Mouse (Mus musculus) C2C12 (cell line): ENCODE results near the gene Rbfox3.

ENCODE experiments used
- CTCF ChIP-seq: IDR thresholded peaks from one replicate; pipeline ENCODE4 v1.5.1; 2011; ENCODE audit not compliant: control insufficient read depth, insufficient read depth, insufficient read length
- FOSL1 ChIP-seq: IDR thresholded peaks from one replicate; pipeline ENCODE4 v1.8.0; 2011; ENCODE audit warnings: mild to moderate bottlenecking, low read length; ENCODE audit not compliant: poor library complexity, insufficient read depth, severe bottlenecking
- MAX ChIP-seq: IDR thresholded peaks from one replicate; pipeline ENCODE4 v1.6.1; 2011; ENCODE audit warnings: mild to moderate bottlenecking, control low read depth
- MYOD1 ChIP-seq: IDR thresholded peaks from one replicate; pipeline ENCODE4 v1.6.1; 2011; ENCODE audit warnings: low read depth; ENCODE audit not compliant: control insufficient read depth, insufficient read length
- MYOG ChIP-seq: IDR thresholded peaks from one replicate; pipeline ENCODE4 v1.6.1; 2011; ENCODE audit not compliant: control insufficient read depth, insufficient read length; ENCODE audit errors: extremely low read depth
- USF1 ChIP-seq: IDR thresholded peaks from one replicate; pipeline ENCODE4 v1.6.1; 2011; ENCODE audit warnings: low read depth, mild to moderate bottlenecking, control low read depth, moderate library complexity

DNA sequence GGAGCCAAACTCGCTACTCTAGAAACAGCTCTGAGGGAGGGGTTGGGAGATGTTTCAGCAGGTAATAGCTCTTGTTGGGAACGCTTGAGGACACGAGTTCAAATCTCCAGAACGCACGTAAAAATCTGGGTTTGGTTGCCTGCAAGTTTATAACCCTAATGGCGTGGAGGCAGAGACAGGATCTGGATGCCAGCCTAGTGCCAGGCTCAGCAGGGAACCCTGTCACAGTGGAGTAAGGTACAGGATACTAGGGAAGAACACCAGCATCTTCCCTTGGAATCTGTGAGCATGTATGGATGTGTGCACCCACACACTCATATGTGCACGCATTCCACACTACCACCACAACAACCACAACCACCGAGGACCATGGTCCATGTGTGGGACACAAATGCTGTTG, 331.8 kb downstream of the Rbfox3 start:
- TF ChIP-seq CTCF (no peak), USF1 (no peak), MAX (no peak), MYOG (no peak), FOSL1 (no peak), MYOD1 (no peak)
